Mouse (Mus musculus): ENCODE data around the gene Eif4ebp2. TPM values are rescaled to one million over a fixed set of nuclear protein-coding genes. Genes with fewer than 3 reads are reported as not detected.
"Not testable (repeated sequence)": the region's sequence is repeated elsewhere in the genome, so short reads cannot be mapped to it uniquely, and the experiment has no call there.

The Eif4ebp2 gene
- polyA plus RNA-seq, 1 experiment from 2014 or later = 40.7 TPM

DNA sequence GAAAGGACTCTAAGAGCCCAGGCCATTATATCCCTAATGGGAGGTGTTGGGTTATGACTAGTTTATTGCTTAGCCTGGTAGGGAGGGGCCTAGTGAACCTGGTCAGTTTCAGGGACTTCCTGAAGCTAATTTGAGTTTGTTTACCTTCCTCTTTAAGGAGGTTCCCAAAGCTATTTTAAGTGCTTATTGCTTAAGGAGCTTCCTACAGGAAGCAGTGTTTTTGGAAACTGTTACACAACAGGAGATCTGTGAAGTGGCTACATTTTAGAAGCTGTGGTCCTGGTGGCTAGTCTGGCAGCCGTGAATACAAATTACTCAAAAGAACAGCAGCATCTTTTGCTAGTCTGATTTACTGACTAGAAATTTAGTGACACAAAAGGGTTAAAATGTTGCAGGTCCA, 21.9 kb upstream of the Eif4ebp2 start:
- no peaks in the 10 kb centered on the region for H3K36me3 ChIP-seq (ENCODE audit: control insufficient read depth, insufficient read depth, low read length)
- no peak for ATAC-seq (ENCODE audit: insufficient read depth, low FRiP score)
- no peaks in the 10 kb centered on the region for H3K9me3 ChIP-seq (replicated peaks; ENCODE audit: control insufficient read depth, low read length)
- H3K27ac ChIP-seq (ENCODE audit: low read length) = no peak overlapping the region
- H3K9ac ChIP-seq (ENCODE audit: low read length) = no peak overlapping the region
- 74% methylated on average over 1 of the region's 1 CpGs for WGBS
- H3K27me3 ChIP-seq (ENCODE audit: control insufficient read depth, insufficient read depth, low read length) = no peaks in the 10 kb centered on the region
- no peak overlapping the region for H3K4me2 ChIP-seq (ENCODE audit: low read depth, low read length)
- no peak overlapping the region for H3K4me3 ChIP-seq (replicated peaks; ENCODE audit: low read length)
- H3K4me1 ChIP-seq (ENCODE audit: control insufficient read depth, insufficient read depth, low read length) = peaks cover 9% of the 10 kb centered on the region

DNA sequence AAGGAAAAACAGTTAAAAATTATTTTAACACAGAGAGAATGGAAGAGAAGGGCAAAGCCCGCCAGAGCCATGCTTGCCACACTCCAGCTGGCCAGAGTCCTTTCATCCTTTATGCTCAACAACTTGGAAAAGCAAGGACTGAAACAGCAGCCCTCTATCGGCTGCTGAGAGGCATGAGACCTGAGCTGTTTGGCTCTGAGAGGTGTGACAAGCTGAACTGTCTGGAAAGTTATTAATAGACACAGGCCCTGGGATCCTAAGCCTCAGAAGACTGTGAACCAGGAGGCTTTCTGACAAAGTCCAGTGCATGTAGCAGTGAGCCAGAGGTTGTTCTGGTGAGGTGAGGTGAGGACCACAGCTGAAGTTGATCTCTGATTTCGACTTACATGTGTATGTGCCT, 21.2 kb upstream of the Eif4ebp2 start:
- Histone ChIP-seq H3K9ac (ENCODE audit: low read length) (no peak overlapping the region), H3K4me1 (ENCODE audit: control insufficient read depth, insufficient read depth, low read length) (peaks cover 9% of the 10 kb centered on the region), H3K4me2 (ENCODE audit: low read depth, low read length) (no peak overlapping the region), H3K36me3 (ENCODE audit: control insufficient read depth, insufficient read depth, low read length) (no peaks in the 10 kb centered on the region), H3K4me3 (replicated peaks; ENCODE audit: low read length) (no peak overlapping the region), H3K9me3 (replicated peaks; ENCODE audit: control insufficient read depth, low read length) (no peaks in the 10 kb centered on the region), H3K27ac (ENCODE audit: low read length) (no peak overlapping the region), H3K27me3 (ENCODE audit: control insufficient read depth, insufficient read depth, low read length) (no peaks in the 10 kb centered on the region)
- 70% methylated on average over 3 of the region's 3 CpGs for WGBS
- no peak for ATAC-seq (ENCODE audit: insufficient read depth, low FRiP score)

DNA sequence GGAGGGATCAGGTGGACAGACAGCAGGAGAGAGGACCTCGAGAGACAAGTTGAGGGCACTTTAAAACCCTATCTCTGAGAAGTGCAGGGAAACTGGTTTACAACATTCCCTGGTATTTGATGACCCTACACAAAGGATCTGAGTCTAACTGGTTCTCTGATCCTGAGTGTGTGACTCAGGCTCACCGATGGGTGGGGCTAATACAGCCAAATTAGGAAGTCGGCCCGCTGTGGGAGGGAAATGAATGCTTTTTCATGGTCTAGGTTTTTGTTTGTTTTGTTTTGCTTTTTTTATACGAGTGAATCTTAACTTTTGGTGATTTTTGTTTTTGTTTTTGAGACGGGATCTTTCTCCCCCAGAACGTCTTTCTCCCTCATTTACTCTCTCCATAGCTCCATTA, 16.4 kb upstream of the Eif4ebp2 start:
- Histone ChIP-seq H3K9me3 (replicated peaks; ENCODE audit: control insufficient read depth, low read length) (no peaks in the 10 kb centered on the region), H3K27me3 (ENCODE audit: control insufficient read depth, insufficient read depth, low read length) (no peaks in the 10 kb centered on the region), H3K9ac (ENCODE audit: low read length) (no peak overlapping the region), H3K4me2 (ENCODE audit: low read depth, low read length) (no peak overlapping the region), H3K36me3 (ENCODE audit: control insufficient read depth, insufficient read depth, low read length) (no peaks in the 10 kb centered on the region), H3K27ac (ENCODE audit: low read length) (no peak overlapping the region), H3K4me3 (replicated peaks; ENCODE audit: low read length) (no peak overlapping the region), H3K4me1 (ENCODE audit: control insufficient read depth, insufficient read depth, low read length) (no peaks in the 10 kb centered on the region)
- ATAC-seq (ENCODE audit: insufficient read depth, low FRiP score) = no peak
- 54% methylated on average over 7 of the region's 7 CpGs for WGBS

DNA sequence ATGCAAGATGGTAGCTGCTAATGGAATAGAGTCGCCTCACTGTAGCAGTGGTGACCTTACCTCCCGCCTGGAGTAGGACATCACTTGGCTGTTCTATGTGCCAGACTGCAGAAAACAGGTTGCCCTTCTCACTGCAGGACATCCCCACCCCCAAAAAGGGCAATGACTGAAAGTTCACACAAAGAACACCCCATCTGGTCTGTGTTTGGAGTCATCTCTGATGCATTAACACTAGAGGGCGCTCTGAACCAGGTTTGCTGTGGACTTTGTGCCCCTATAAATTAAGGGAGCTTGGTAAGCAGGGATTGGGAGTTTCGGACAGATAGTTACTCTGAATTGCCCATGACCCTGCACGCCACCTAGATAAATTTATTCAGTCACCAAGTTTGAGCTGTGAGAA, 14.4 kb upstream of the Eif4ebp2 start:
- no peak overlapping the region for H3K27ac ChIP-seq (ENCODE audit: low read length)
- no peaks in the 10 kb centered on the region for H3K27me3 ChIP-seq (ENCODE audit: control insufficient read depth, insufficient read depth, low read length)
- WGBS = 22% methylated on average over 5 of the region's 5 CpGs
- H3K4me2 ChIP-seq (ENCODE audit: low read depth, low read length) = no peak overlapping the region
- no peak overlapping the region for H3K9ac ChIP-seq (ENCODE audit: low read length)
- H3K4me3 ChIP-seq (replicated peaks; ENCODE audit: low read length) = no peak overlapping the region
- ATAC-seq (ENCODE audit: insufficient read depth, low FRiP score) = no peak; the same call in 1 of the 2 replicates
- no peaks in the 10 kb centered on the region for H3K4me1 ChIP-seq (ENCODE audit: control insufficient read depth, insufficient read depth, low read length)
- no peaks in the 10 kb centered on the region for H3K9me3 ChIP-seq (replicated peaks; ENCODE audit: control insufficient read depth, low read length)
- no peaks in the 10 kb centered on the region for H3K36me3 ChIP-seq (ENCODE audit: control insufficient read depth, insufficient read depth, low read length)

DNA sequence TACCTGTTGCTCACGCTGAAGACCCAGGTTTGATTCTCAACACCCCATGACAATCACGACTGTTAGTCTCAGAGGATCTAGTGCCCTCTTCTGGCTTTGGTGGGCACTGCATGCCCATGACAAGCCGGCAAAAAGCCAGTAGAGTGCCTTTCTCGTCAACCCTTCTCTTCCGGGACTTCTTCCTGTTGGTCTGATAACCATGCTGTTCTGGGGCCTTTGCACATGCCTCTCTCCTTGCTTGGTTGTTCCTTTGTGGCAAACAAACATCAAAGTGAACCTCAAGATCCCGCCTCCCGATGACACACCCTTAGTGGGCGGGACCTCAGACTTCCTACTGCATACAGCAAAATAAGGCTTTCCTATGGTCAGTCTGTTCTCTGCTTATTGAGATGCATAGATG, 13.8 kb upstream of the Eif4ebp2 start:
- Histone ChIP-seq H3K27me3 (ENCODE audit: control insufficient read depth, insufficient read depth, low read length) (no peaks in the 10 kb centered on the region), H3K4me1 (ENCODE audit: control insufficient read depth, insufficient read depth, low read length) (no peaks in the 10 kb centered on the region), H3K4me3 (replicated peaks; ENCODE audit: low read length) (no peak overlapping the region), H3K27ac (ENCODE audit: low read length) (no peak overlapping the region), H3K36me3 (ENCODE audit: control insufficient read depth, insufficient read depth, low read length) (no peaks in the 10 kb centered on the region), H3K9me3 (replicated peaks; ENCODE audit: control insufficient read depth, low read length) (no peaks in the 10 kb centered on the region), H3K4me2 (ENCODE audit: low read depth, low read length) (no peak overlapping the region), H3K9ac (ENCODE audit: low read length) (no peak overlapping the region)
- no peak for ATAC-seq (ENCODE audit: insufficient read depth, low FRiP score)
- 69% methylated on average over 8 of the region's 8 CpGs for WGBS

GRCm38 (mm10) chr10:61465009-61465408, 12.5 kb upstream of the Eif4ebp2 start:
- H3K4me2 ChIP-seq (ENCODE audit: low read depth, low read length) = no peak overlapping the region
- no peaks in the 10 kb centered on the region for H3K4me1 ChIP-seq (ENCODE audit: control insufficient read depth, insufficient read depth, low read length)
- no peaks in the 10 kb centered on the region for H3K36me3 ChIP-seq (ENCODE audit: control insufficient read depth, insufficient read depth, low read length)
- 62% methylated on average over 4 of the region's 4 CpGs for WGBS
- no peaks in the 10 kb centered on the region for H3K27me3 ChIP-seq (ENCODE audit: control insufficient read depth, insufficient read depth, low read length)
- ATAC-seq (ENCODE audit: insufficient read depth, low FRiP score) = no peak; the same call in 1 of the 2 replicates
- no peaks in the 10 kb centered on the region for H3K9me3 ChIP-seq (replicated peaks; ENCODE audit: control insufficient read depth, low read length)
- H3K27ac ChIP-seq (ENCODE audit: low read length) = no peak overlapping the region
- H3K4me3 ChIP-seq (replicated peaks; ENCODE audit: low read length) = no peak overlapping the region
- H3K9ac ChIP-seq (ENCODE audit: low read length) = no peak overlapping the region

DNA sequence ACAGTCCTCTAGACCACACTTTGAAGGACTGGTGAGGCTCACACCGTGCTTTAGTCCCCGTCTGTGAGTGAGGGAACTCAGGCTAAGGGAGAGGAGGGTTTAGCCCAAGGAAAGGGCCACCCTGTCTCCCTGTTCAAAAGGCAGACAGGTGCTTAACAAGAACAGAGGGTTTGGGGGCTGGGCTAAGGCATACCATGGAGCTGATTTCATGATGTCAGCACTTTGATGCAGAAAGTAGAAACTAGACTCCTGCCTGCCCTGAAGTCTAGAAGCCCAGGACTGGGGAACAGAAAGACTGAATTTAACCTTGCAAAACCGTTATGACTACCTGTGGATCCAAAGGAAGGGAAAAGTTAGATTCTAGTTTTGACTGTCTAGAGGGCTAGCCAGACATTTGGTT, 4.7 kb upstream of the Eif4ebp2 start:
- no peaks in the 10 kb centered on the region for H3K36me3 ChIP-seq (ENCODE audit: control insufficient read depth, insufficient read depth, low read length)
- H3K4me1 ChIP-seq (ENCODE audit: control insufficient read depth, insufficient read depth, low read length) = no peaks in the 10 kb centered on the region
- no peak overlapping the region for H3K9ac ChIP-seq (ENCODE audit: low read length)
- H3K27me3 ChIP-seq (ENCODE audit: control insufficient read depth, insufficient read depth, low read length) = no peaks in the 10 kb centered on the region
- ATAC-seq (ENCODE audit: insufficient read depth, low FRiP score) = no peak
- H3K27ac ChIP-seq (ENCODE audit: low read length) = no peak overlapping the region
- H3K9me3 ChIP-seq (replicated peaks; ENCODE audit: control insufficient read depth, low read length) = no peaks in the 10 kb centered on the region
- WGBS = 66% methylated on average over 3 of the region's 3 CpGs
- no peak overlapping the region for H3K4me2 ChIP-seq (ENCODE audit: low read depth, low read length)
- H3K4me3 ChIP-seq (replicated peaks; ENCODE audit: low read length) = no peak overlapping the region

- not testable (repeated sequence) for ATAC-seq (ENCODE audit: insufficient read depth, low FRiP score); H3K27me3 ChIP-seq (ENCODE audit: control insufficient read depth, insufficient read depth, low read length); H3K27ac ChIP-seq (ENCODE audit: low read length); H3K9me3 ChIP-seq (replicated peaks; ENCODE audit: control insufficient read depth, low read length); H3K9ac ChIP-seq (ENCODE audit: low read length); H3K4me3 ChIP-seq (replicated peaks; ENCODE audit: low read length); H3K36me3 ChIP-seq (ENCODE audit: control insufficient read depth, insufficient read depth, low read length)
- H3K4me2 ChIP-seq (ENCODE audit: low read depth, low read length) = 0 out of 2 replicates have a peak overlapping the region, but pooled peaks have one; percentile 21
- 71% methylated on average over 3 of the region's 3 CpGs for WGBS
- peaks cover 15% of the 10 kb centered on the region for H3K4me1 ChIP-seq (ENCODE audit: control insufficient read depth, insufficient read depth, low read length)
Measured at GRCm38 (mm10) chr10:61453171-61453570, 710 bp upstream of the Eif4ebp2 start.

DNA sequence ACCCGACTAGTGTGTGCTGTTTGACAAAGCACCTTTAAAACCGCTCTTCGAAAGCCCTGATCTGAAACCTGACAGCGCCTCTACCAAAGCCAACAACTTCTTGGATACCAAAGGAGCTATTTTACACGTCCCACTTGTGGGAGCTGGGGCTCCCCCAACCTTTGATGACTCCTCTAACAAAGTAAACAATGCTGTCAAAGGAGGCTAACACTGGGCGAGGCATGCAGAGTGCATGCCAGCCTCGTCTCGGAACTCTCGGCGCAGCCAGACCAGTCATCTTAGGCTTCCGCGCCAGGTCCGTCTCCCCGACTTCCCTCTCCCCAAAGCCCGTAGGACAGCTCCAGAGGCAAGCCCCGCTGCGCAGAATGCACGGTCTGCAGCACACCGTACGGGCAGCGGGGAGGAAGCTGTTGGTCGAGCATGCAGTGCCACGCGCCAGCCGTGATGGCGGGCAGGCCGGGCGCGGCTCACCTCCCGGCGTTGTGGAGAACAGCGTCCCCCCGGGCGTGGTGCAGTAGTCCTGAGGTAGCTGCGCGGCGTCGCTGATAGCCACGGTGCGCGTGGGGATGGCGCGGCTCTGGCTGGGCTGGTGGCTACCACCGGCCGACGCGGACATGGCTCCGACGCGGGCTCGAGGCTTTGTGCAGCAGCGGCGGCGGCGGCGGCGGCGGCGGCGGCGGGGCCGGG, 387 bp downstream of the Eif4ebp2 start:
- Histone ChIP-seq H3K27me3 (ENCODE audit: control insufficient read depth, insufficient read depth, low read length) (no peaks in the 10 kb centered on the region), H3K9me3 (replicated peaks; ENCODE audit: control insufficient read depth, low read length) (no peaks in the 10 kb centered on the region), H3K4me3 (replicated peaks; ENCODE audit: low read length) (peak overlapping the region; percentile 83), H3K27ac (ENCODE audit: low read length) (peak overlapping the region; percentile 87), H3K9ac (ENCODE audit: low read length) (peak overlapping the region; percentile 96), H3K36me3 (ENCODE audit: control insufficient read depth, insufficient read depth, low read length) (no peaks in the 10 kb centered on the region), H3K4me2 (ENCODE audit: low read depth, low read length) (peak overlapping the region; percentile 68), H3K4me1 (ENCODE audit: control insufficient read depth, insufficient read depth, low read length) (peaks cover 15% of the 10 kb centered on the region)
- ATAC-seq (ENCODE audit: insufficient read depth, low FRiP score) = peak; percentile 28; the same call in 1 of the 2 replicates
- WGBS = under 1% methylated on average over 62 of the region's 62 CpGs
